Mouse (Mus musculus): ENCODE data around the gene Olfr304. TPM values are rescaled to one million over a fixed set of nuclear protein-coding genes. Genes with fewer than 3 reads are reported as not detected.
"Not testable (repeated sequence)": the region's sequence is repeated elsewhere in the genome, so short reads cannot be mapped to it uniquely, and the experiment has no call there.

Gene Olfr304
- not detected in 2 replicates for polyA plus RNA-seq (2012; ENCODE audit: insufficient read depth, insufficient read length, missing spikeins)

DNA sequence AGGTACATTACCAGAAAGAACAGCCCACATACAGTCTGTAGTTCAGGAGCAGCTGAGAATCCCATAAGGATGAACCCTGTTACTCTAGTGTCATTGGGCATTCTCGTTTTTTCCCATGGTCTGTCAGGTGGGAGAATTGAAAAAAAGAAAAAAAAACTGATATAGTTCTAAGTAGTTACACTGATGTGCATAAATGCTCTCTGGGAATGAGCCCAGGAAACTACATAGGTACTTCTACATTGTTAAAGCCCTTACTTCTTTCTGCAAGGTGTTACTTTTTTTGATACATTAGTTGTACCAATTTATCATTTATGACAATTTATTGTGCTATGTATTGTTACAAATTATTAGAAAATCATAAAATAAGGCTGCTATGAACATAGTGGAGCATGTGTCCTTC is at the start of gene Olfr304:
TSS of gene Olfr304 (minus strand) at position 101 of the 400 bp plus-strand sequence.
- Histone ChIP-seq H3K4me1 (ENCODE audit: control insufficient read depth, insufficient read depth, low read length) (no peaks in the 10 kb centered on the region), H3K27ac (ENCODE audit: insufficient read depth, low read depth, low read length) (no peak within 1 kb of the TSS), H3K4me3 (ENCODE audit: insufficient read depth, low read length) (no peak within 1 kb of the TSS)
- TF ChIP-seq CTCF (IDR thresholded peaks at IDR 0.05; ENCODE audit: low read depth, low read length), result no peak

GRCm38 (mm10) chr7:86403546-86403945 is 17.1 kb upstream of the Olfr304 start, which contains the start of gene Olfr301:
Olfr301 (plus strand) TSS chr7:86403846.
- Histone ChIP-seq H3K4me3 (ENCODE audit: insufficient read depth, low read length) (no peak within 1 kb of the TSS), H3K4me1 (ENCODE audit: control insufficient read depth, insufficient read depth, low read length) (no peaks in the 10 kb centered on the region), H3K27ac (ENCODE audit: insufficient read depth, low read depth, low read length) (no peak within 1 kb of the TSS)
- TF ChIP-seq CTCF (IDR thresholded peaks at IDR 0.05; ENCODE audit: low read depth, low read length), result no peak
- no peak for TF ChIP-seq POLR2A (IDR thresholded peaks at IDR 0.05; ENCODE audit: borderline replicate concordance, low read depth, low read length)

DNA sequence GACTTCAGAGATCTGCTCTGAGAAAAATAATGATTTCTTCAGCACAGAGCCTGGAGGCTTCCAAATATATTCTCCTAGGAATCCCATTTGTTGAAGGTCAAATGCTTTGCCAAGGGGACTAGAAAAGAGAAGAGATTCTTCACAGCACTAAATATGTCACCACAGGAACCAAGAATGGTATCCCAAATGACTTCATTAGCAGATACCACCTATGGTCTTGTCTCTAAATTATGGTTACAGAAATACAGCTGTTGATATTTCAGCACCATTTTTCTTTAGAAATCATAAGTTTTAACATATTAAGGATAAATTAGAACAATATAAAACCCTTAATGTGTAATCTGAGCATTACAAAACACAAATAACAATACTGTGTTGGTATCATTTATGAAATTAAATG is 11.2 kb upstream of the Olfr304 start, which contains the start of gene Olfr303:
TSS of gene Olfr303 (minus strand) at position 101 of the 400 bp plus-strand sequence.
- TF ChIP-seq POLR2A (IDR thresholded peaks at IDR 0.05; ENCODE audit: borderline replicate concordance, low read depth, low read length), result no peak
- no peak for TF ChIP-seq CTCF (IDR thresholded peaks at IDR 0.05; ENCODE audit: low read depth, low read length)

DNA sequence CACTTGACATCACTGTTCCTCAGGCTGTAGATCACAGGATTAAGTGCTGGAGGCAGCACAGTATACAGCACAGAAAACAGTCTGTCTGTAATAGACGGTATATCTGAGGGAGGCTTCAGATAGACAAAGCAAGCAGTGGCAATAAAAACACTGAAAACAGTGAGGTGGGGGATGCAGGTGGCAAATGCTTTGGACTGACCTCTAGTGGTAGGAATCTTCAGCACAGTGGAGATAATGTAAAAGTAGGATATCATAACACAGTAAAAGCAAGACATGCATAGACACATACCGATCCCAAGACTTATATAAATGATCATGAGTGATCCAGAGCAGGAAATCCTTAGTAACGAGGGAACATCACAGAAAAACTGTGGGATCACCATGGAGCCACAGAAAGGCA is 689 bp downstream of the Olfr304 start:
- no peak for TF ChIP-seq POLR2A (IDR thresholded peaks at IDR 0.05; ENCODE audit: borderline replicate concordance, low read depth, low read length)
- TF ChIP-seq CTCF (IDR thresholded peaks at IDR 0.05; ENCODE audit: low read depth, low read length), result no peak
- no peaks in the 10 kb centered on the region for H3K4me1 ChIP-seq (ENCODE audit: control insufficient read depth, insufficient read depth, low read length)
- no peak overlapping the region for H3K27ac ChIP-seq (ENCODE audit: insufficient read depth, low read depth, low read length)
- no peak overlapping the region for H3K4me3 ChIP-seq (ENCODE audit: insufficient read depth, low read length)

More for the DNA sequence above, 11.2 kb upstream of the Olfr304 start, which contains the start of gene Olfr303:
- H3K4me1 ChIP-seq (ENCODE audit: control insufficient read depth, insufficient read depth, low read length), result no peaks in the 10 kb centered on the region
- no peak within 1 kb of the TSS for H3K4me3 ChIP-seq (ENCODE audit: insufficient read depth, low read length)
- no peak within 1 kb of the TSS for H3K27ac ChIP-seq (ENCODE audit: insufficient read depth, low read depth, low read length)

GRCm38 (mm10) chr7:86366828-86367227 is 19.6 kb downstream of the Olfr304 start, which contains the start of gene Olfr305:
Olfr305 (minus strand) TSS chr7:86366928.
- TF ChIP-seq CTCF (IDR thresholded peaks at IDR 0.05; ENCODE audit: low read depth, low read length), result no peak
- Histone ChIP-seq H3K4me3 (ENCODE audit: insufficient read depth, low read length) (no peak within 1 kb of the TSS), H3K4me1 (ENCODE audit: control insufficient read depth, insufficient read depth, low read length) (no peaks in the 10 kb centered on the region), H3K27ac (ENCODE audit: insufficient read depth, low read depth, low read length) (no peak within 1 kb of the TSS)

DNA sequence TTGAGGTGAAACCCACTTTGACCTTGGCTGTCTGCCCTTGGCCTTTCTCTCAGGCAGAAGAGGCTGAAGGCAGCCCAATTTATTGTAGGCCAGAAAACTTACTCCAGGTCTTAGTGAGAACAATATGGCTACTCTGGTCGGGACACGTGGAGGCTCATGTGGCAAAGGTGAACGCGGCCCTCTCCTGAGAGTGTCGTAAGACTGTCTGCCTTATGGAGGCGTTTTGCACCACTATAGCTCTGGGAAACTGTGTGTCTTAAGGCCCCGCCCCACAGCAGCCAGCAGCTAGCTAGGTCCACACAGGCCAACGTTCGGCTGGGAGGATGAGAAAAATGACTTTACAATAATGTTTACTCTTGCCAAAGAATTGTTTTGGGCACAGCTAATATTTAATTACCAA is 40.2 kb downstream of the Olfr304 start:
- not testable (repeated sequence) for H3K4me3 ChIP-seq (ENCODE audit: insufficient read depth, low read length); H3K27ac ChIP-seq (ENCODE audit: insufficient read depth, low read depth, low read length)

GRCm38 (mm10) chr7:86344253-86344652 is 42.2 kb downstream of the Olfr304 start:
- TF ChIP-seq CTCF (IDR thresholded peaks at IDR 0.05; ENCODE audit: low read depth, low read length) (no peak), POLR2A (IDR thresholded peaks at IDR 0.05; ENCODE audit: borderline replicate concordance, low read depth, low read length) (no peak)
- Histone ChIP-seq H3K4me3 (ENCODE audit: insufficient read depth, low read length) (no peak overlapping the region), H3K4me1 (ENCODE audit: control insufficient read depth, insufficient read depth, low read length) (no peaks in the 10 kb centered on the region), H3K27ac (ENCODE audit: insufficient read depth, low read depth, low read length) (no peak overlapping the region)

More for the DNA sequence above, 40.2 kb downstream of the Olfr304 start:
- not testable (repeated sequence) for H3K4me1 ChIP-seq (ENCODE audit: control insufficient read depth, insufficient read depth, low read length)

GRCm38 (mm10) chr7:86342881-86343565 is 43.4 kb downstream of the Olfr304 start:
- no peak for TF ChIP-seq CTCF (IDR thresholded peaks at IDR 0.05; ENCODE audit: low read depth, low read length)
- TF ChIP-seq POLR2A (IDR thresholded peaks at IDR 0.05; ENCODE audit: borderline replicate concordance, low read depth, low read length), result no peak
- no peak overlapping the region for H3K4me3 ChIP-seq (ENCODE audit: insufficient read depth, low read length)
- no peak overlapping the region for H3K27ac ChIP-seq (ENCODE audit: insufficient read depth, low read depth, low read length)
- H3K4me1 ChIP-seq (ENCODE audit: control insufficient read depth, insufficient read depth, low read length), result no peaks in the 10 kb centered on the region

GRCm38 (mm10) chr7:86337486-86337885 is 49.0 kb downstream of the Olfr304 start, which contains the start of gene Olfr307:
Olfr307 (minus strand) TSS chr7:86337586.
- TF ChIP-seq POLR2A (IDR thresholded peaks at IDR 0.05; ENCODE audit: borderline replicate concordance, low read depth, low read length), result no peak
- TF ChIP-seq CTCF (IDR thresholded peaks at IDR 0.05; ENCODE audit: low read depth, low read length), result no peak
- no peak within 1 kb of the TSS for H3K27ac ChIP-seq (ENCODE audit: insufficient read depth, low read depth, low read length)
- H3K4me1 ChIP-seq (ENCODE audit: control insufficient read depth, insufficient read depth, low read length), result no peaks in the 10 kb centered on the region
- H3K4me3 ChIP-seq (ENCODE audit: insufficient read depth, low read length), result no peak within 1 kb of the TSS

Other genes starting within 250 kb of the Olfr304 start
- gene Vmn2r75, start 214.9 kb downstream of the Olfr304 start, polyA plus RNA-seq (2012; ENCODE audit: insufficient read depth, insufficient read length, missing spikeins), result not detected in 2 replicates
- gene Vmn2r76, start 140.3 kb downstream of the Olfr304 start, polyA plus RNA-seq (2012; ENCODE audit: insufficient read depth, insufficient read length, missing spikeins), result 0.11 and 0.20 TPM in 2 replicates
- not detected in 2 replicates for gene Olfr310, start 109.5 kb downstream of the Olfr304 start, polyA plus RNA-seq (2012; ENCODE audit: insufficient read depth, insufficient read length, missing spikeins)
- not detected in 2 replicates for gene Olfr309, start 73.0 kb downstream of the Olfr304 start, polyA plus RNA-seq (2012; ENCODE audit: insufficient read depth, insufficient read length, missing spikeins)
- gene Olfr308, start 61.0 kb downstream of the Olfr304 start, polyA plus RNA-seq (2012; ENCODE audit: insufficient read depth, insufficient read length, missing spikeins), result not detected in 2 replicates
- not detected in 2 replicates for gene Olfr307, start 49.1 kb downstream of the Olfr304 start, polyA plus RNA-seq (2012; ENCODE audit: insufficient read depth, insufficient read length, missing spikeins)
- gene Olfr305, start 19.7 kb downstream of the Olfr304 start, polyA plus RNA-seq (2012; ENCODE audit: insufficient read depth, insufficient read length, missing spikeins), result not detected in 2 replicates
- gene Olfr303, start 11.1 kb upstream of the Olfr304 start, polyA plus RNA-seq (2012; ENCODE audit: insufficient read depth, insufficient read length, missing spikeins), result not detected in 2 replicates
- gene Olfr301, start 17.2 kb upstream of the Olfr304 start, polyA plus RNA-seq (2012; ENCODE audit: insufficient read depth, insufficient read length, missing spikeins), result not detected in 2 replicates
- gene Olfr299, start 73.3 kb upstream of the Olfr304 start, polyA plus RNA-seq (2012; ENCODE audit: insufficient read depth, insufficient read length, missing spikeins), result not detected in 2 replicates
- not detected in 2 replicates for gene Olfr298, start 105.8 kb upstream of the Olfr304 start, polyA plus RNA-seq (2012; ENCODE audit: insufficient read depth, insufficient read length, missing spikeins)
- not detected in 2 replicates for gene Olfr297, start 133.3 kb upstream of the Olfr304 start, polyA plus RNA-seq (2012; ENCODE audit: insufficient read depth, insufficient read length, missing spikeins)
- gene Olfr295, start 197.2 kb upstream of the Olfr304 start, polyA plus RNA-seq (2012; ENCODE audit: insufficient read depth, insufficient read length, missing spikeins), result 0.40 TPM in 1 of 2 replicates, not detected in the other
- gene Olfr294, start 230.0 kb upstream of the Olfr304 start, polyA plus RNA-seq (2012; ENCODE audit: insufficient read depth, insufficient read length, missing spikeins), result not detected in 2 replicates

Measured in bone marrow macrophage, adult 2 months (primary cell).